Mouse (Mus musculus): ENCODE data around the gene Ddc.

GRCm38 (mm10) chr11:11825670-11826069 lies 72.3 kb downstream of the Ddc start:
- TF ChIP-seq CTCF (IDR thresholded peaks at IDR 0.05; ENCODE audit: borderline replicate concordance, control insufficient read depth, extremely low read depth, insufficient read depth, low read length, poor library complexity) (no peak), POLR2A (IDR thresholded peaks at IDR 0.05; ENCODE audit: control insufficient read depth, extremely low read depth, insufficient read depth, low read length, poor library complexity) (no peak)
